Mouse (Mus musculus) heart, postnatal 0 days (tissue): ENCODE results near the gene Gpm6a. TPM values are rescaled to one million over a fixed set of nuclear protein-coding genes. Genes with fewer than 3 reads are reported as not detected.

Experiments
- ATAC-seq: fragments of 200-750 bp; cut with Nextera tagmentation; 2 replicates; pipeline ENCODE4 v1.8.0; 2017; ENCODE audit warnings: low read depth, moderate number of reproducible peaks, moderate library complexity; ENCODE audit not compliant: insufficient read depth
- DNase-seq: peaks from one replicate; pipeline ENCODE4 v3.0.0-alpha.2; 2016; ENCODE audit warnings: low spot score
- H3K27ac ChIP-seq: fragments of 300-500 bp; sonication (generic); 2 replicates; pipeline ENCODE4 v1.5.1; 2014; ENCODE audit warnings: low read depth, mild to moderate bottlenecking
- H3K27me3 ChIP-seq: fragments of 300-500 bp; sonication (generic); 2 replicates; pipeline ENCODE4 v1.6.1; 2014; ENCODE audit warnings: low read length, mixed read lengths; ENCODE audit not compliant: control insufficient read depth, insufficient read depth
- H3K36me3 ChIP-seq: fragments of 300-500 bp; sonication (generic); replicated peaks from 2 replicates; pipeline ENCODE4 v1.6.1; 2014; ENCODE audit warnings: low read length, mixed read lengths; ENCODE audit not compliant: control insufficient read depth, insufficient read depth
- H3K4me1 ChIP-seq: fragments of 300-500 bp; sonication (generic); 2 replicates; pipeline ENCODE4 v1.6.1; 2014; ENCODE audit warnings: antibody characterized with exemption; ENCODE audit not compliant: control insufficient read depth, insufficient read depth
- H3K4me2 ChIP-seq: fragments of 300-500 bp; sonication (generic); 2 replicates; pipeline ENCODE4 v1.6.1; 2014; ENCODE audit warnings: low read depth, mild to moderate bottlenecking, low read length, moderate library complexity
- H3K4me3 ChIP-seq: fragments of 300-500 bp; sonication (generic); 2 replicates; pipeline ENCODE4 v1.5.1; 2014; ENCODE audit warnings: low read depth, low read length
- H3K9ac ChIP-seq: fragments of 300-500 bp; sonication (generic); replicated peaks from 2 replicates; pipeline ENCODE4 v1.6.1; 2014; ENCODE audit warnings: low read depth, low read length, mixed read lengths
- H3K9me3 ChIP-seq: fragments of 300-500 bp; sonication (generic); replicated peaks from 2 replicates; pipeline ENCODE4 v1.6.1; 2016; ENCODE audit warnings: low read length; ENCODE audit not compliant: control insufficient read depth
- CTCF ChIP-seq: IDR thresholded peaks from 2 replicates; pipeline ENCODE4 v1.5.1; 2016; ENCODE audit warnings: antibody characterized with exemption, control low read depth, low read depth
- EP300 ChIP-seq: IDR thresholded peaks from 2 replicates; pipeline ENCODE4 v1.6.1; 2016; ENCODE audit warnings: antibody characterized with exemption, low read depth
- WGBS: fragments of 180-500 bp; shearing (Covaris S2); extraction: QIAGEN DNeasy Blood & Tissue Kit; methylation state at CpG from one replicate; pipeline ENCODE4 v1.1.7; 2014; 5-methylcytosine and 5-hydroxymethylcytosine counted together
- polyA plus RNA-seq: library from polyadenylated mRNA; unstranded; fragments of >200 nt; fragmentation: Nextera tagmentation; extraction: Ambion mirVana; gene quantifications from 2 replicates; pipeline ENCODE4 v1.2.1, GENCODE M21; 2015
- total RNA-seq: library from RNA; depleted of rRNA; stranded (reverse); fragments of >200 nt; gene quantifications from 2 replicates; pipeline ENCODE4 v1.2.3, GENCODE M21; 2014; ENCODE audit warnings: low replicate concordance; rRNA removed

Gpm6a gene
- total and polyA plus RNA-seq, 2 experiments from 2014 or later = 4.8 to 16.8 TPM

GRCm38 (mm10) chr8:55073481-55073880, 118.8 kb downstream of the Gpm6a start:
- Histone ChIP-seq H3K4me1 (no peaks in the 10 kb centered on the region), H3K9ac (no peak overlapping the region), H3K27me3 (no peaks in the 10 kb centered on the region), H3K4me2 (no peak overlapping the region), H3K4me3 (no peak overlapping the region), H3K9me3 (no peaks in the 10 kb centered on the region), H3K27ac (no peak overlapping the region), H3K36me3 (no peaks in the 10 kb centered on the region)
- no peak for ATAC-seq
- no peak for TF ChIP-seq EP300
- TF ChIP-seq CTCF = no peak
- WGBS = 83% methylated on average over 10 of the region's 10 CpGs
- DNase-seq = no peak

GRCm38 (mm10) chr8:55102195-55102594, 147.6 kb downstream of the Gpm6a start:
- H3K9ac ChIP-seq = no peak overlapping the region

GRCm38 (mm10) chr8:55103065-55103464, 148.4 kb downstream of the Gpm6a start:
- ATAC-seq (no peak), DNase-seq (no peak)
- Histone ChIP-seq H3K4me1 (no peaks in the 10 kb centered on the region), H3K27me3 (no peaks in the 10 kb centered on the region), H3K4me3 (no peak overlapping the region), H3K9me3 (no peaks in the 10 kb centered on the region), H3K27ac (no peak overlapping the region), H3K36me3 (no peaks in the 10 kb centered on the region), H3K4me2 (no peak overlapping the region), H3K9ac (no peak overlapping the region)
- no peak for TF ChIP-seq CTCF
- no peak for TF ChIP-seq EP300
- WGBS = 63% methylated on average over 2 of the region's 2 CpGs

More at GRCm38 (mm10) chr8:55102195-55102594, 147.6 kb downstream of the Gpm6a start:
- Histone ChIP-seq H3K4me3 (no peak overlapping the region), H3K9me3 (no peaks in the 10 kb centered on the region), H3K27me3 (no peaks in the 10 kb centered on the region), H3K36me3 (no peaks in the 10 kb centered on the region), H3K4me2 (no peak overlapping the region), H3K27ac (no peak overlapping the region), H3K4me1 (no peaks in the 10 kb centered on the region)
- no peak for TF ChIP-seq EP300
- no peak for TF ChIP-seq CTCF
- no peak for ATAC-seq
- DNase-seq = no peak

- TF ChIP-seq CTCF (peak; percentile 33), EP300 (no peak)
- 43% methylated on average over 3 of the region's 3 CpGs for WGBS
- no peaks in the 10 kb centered on the region for H3K4me1 ChIP-seq
Observed at GRCm38 (mm10) chr8:55103891-55104481, 149.3 kb downstream of the Gpm6a start.

More at GRCm38 (mm10) chr8:55103891-55104481, 149.3 kb downstream of the Gpm6a start:
- Histone ChIP-seq H3K9ac (no peak overlapping the region), H3K9me3 (no peaks in the 10 kb centered on the region), H3K4me3 (no peak overlapping the region), H3K36me3 (no peaks in the 10 kb centered on the region), H3K4me2 (no peak overlapping the region), H3K27ac (no peak overlapping the region), H3K27me3 (no peaks in the 10 kb centered on the region)
- DNase-seq = no peak
- ATAC-seq = no peak

Other genes with a start within 250 kb of the Gpm6a start
- gene Wdr17, start 67.7 kb upstream of the Gpm6a start, total RNA-seq = 1.0 TPM in 1 of 2 replicates, not detected in the other
- not detected in 2 replicates for gene Wdr17, start 67.7 kb upstream of the Gpm6a start, polyA plus RNA-seq